ENCODE assay signal across 7 mouse cellular contexts in genomic region chr4:137912768-137913305, GRCm38 (mm10). TPM values are rescaled to one million over a fixed set of nuclear protein-coding genes. Genes with fewer than 3 reads are reported as not detected.
DNase-seq lines count a peak whose midpoint lies in the region; ATAC-seq and TF ChIP-seq lines count a peak whose summit lies in the region.

No protein-coding gene starts in this region.

- DNase-seq in brain, embryonic 14.5 days (ENCODE audit: low read depth), result peak; percentile 74
- peak; percentile 53 for DNase-seq in kidney, adult 11 months
- no peak for DNase-seq in midbrain, embryonic 11.5 days (ENCODE audit: low spot score, missing footprints)
- no peak for DNase-seq in natural killer cell, adult 2 months (ENCODE audit: low spot score in 2 of 2)
- no peak for DNase-seq in spleen, adult 18-20 months

- no peaks in the 10 kb centered on the region for H3K9me3 ChIP-seq in forebrain, embryonic 13.5 days (replicated peaks)
- no peaks in the 10 kb centered on the region for H3K9me3 ChIP-seq in midbrain, embryonic 11.5 days (ENCODE audit: control insufficient read depth, low read length)

- peak overlapping the region; percentile 90 for H3K4me2 ChIP-seq in forebrain, embryonic 13.5 days
- H3K4me2 ChIP-seq in midbrain, embryonic 11.5 days, result peak overlapping the region; percentile 88

- peak overlapping the region; percentile 46 for H3K4me3 ChIP-seq in forebrain, embryonic 13.5 days
- no peak overlapping the region; the same call in 1 of the 2 replicates for H3K4me3 ChIP-seq in midbrain, embryonic 11.5 days (ENCODE audit: low read depth, low read length)

- H3K9ac ChIP-seq in forebrain, embryonic 13.5 days, result peak overlapping the region; percentile 62; the same call in 1 of the 2 replicates
- H3K9ac ChIP-seq in midbrain, embryonic 11.5 days (ENCODE audit: low read length), result peak overlapping the region; percentile 54; the same call in 1 of the 2 replicates

- no peak for TF ChIP-seq CTCF in brain, embryonic 14.5 days (IDR thresholded peaks at IDR 0.05; ENCODE audit: borderline replicate concordance, extremely low read depth, insufficient read depth, insufficient read length)

- peaks cover 15% of the 10 kb centered on the region for H3K27me3 ChIP-seq in forebrain, embryonic 13.5 days
- H3K27me3 ChIP-seq in midbrain, embryonic 11.5 days (ENCODE audit: control insufficient read depth, insufficient read depth, low read length), result peaks cover 2% of the 10 kb centered on the region

- 48% methylated on average over 13 of the region's 13 CpGs for WGBS in forebrain, embryonic 13.5 days
- WGBS in midbrain, embryonic 11.5 days, result 59% methylated on average over 12 of the region's 13 CpGs

- H3K36me3 ChIP-seq in forebrain, embryonic 13.5 days (ENCODE audit: poor library complexity, severe bottlenecking), result no peaks in the 10 kb centered on the region
- H3K36me3 ChIP-seq in midbrain, embryonic 11.5 days (ENCODE audit: control insufficient read depth, insufficient read depth, low read length), result no peaks in the 10 kb centered on the region

- no peak for TF ChIP-seq POLR2A in brain, embryonic 14.5 days (IDR thresholded peaks at IDR 0.05; ENCODE audit: borderline replicate concordance, extremely low read depth, insufficient read depth, insufficient read length, poor library complexity, severe bottlenecking)

- no peak overlapping the region for H3K27ac ChIP-seq in forebrain, embryonic 13.5 days
- H3K27ac ChIP-seq in midbrain, embryonic 11.5 days (ENCODE audit: low read depth, low read length), result no peak overlapping the region

- peak; percentile 7; the same call in 1 of the 2 replicates for ATAC-seq in forebrain, embryonic 13.5 days
- no peak for ATAC-seq in midbrain, embryonic 11.5 days (ENCODE audit: low FRiP score)
- no peak for ATAC-seq in inflammation-experienced regulatory T-cells, adult 6 months

- H3K4me1 ChIP-seq in forebrain, embryonic 13.5 days, result peaks cover 30% of the 10 kb centered on the region
- peaks cover 19% of the 10 kb centered on the region for H3K4me1 ChIP-seq in midbrain, embryonic 11.5 days (ENCODE audit: control insufficient read depth, insufficient read depth, low read length)

RNA-seq across cellular contexts. Expression of gene Ece1, which starts 50.8 kb away (rescaled TPM):
- 6.5 and 15.8 TPM in 2 replicates for polyA plus RNA-seq in brain, embryonic 14.5 days (2012; rRNA removed)
- polyA plus RNA-seq in forebrain, embryonic 13.5 days (2015; fragmentation: Nextera tagmentation; extraction: Ambion mirVana), result 10.8 and 12.9 TPM in 2 replicates
- 26.6 and 27.5 TPM in 2 replicates for polyA plus RNA-seq in midbrain, embryonic 11.5 days (2014; fragmentation: Nextera tagmentation; extraction: Ambion mirVana)
- 10 to 100 TPM; 18.2 to 32.0 (median 23.3) TPM for polyA plus RNA-seq in inflammation-experienced regulatory T-cells, adult 6 months (2017; shearing (Covaris generic))

Comparison
In these comparisons a context has a peak if more than half of its experiments do, and no peak if none do; other contexts are left out.
1. DNase-seq: peak in brain, embryonic 14.5 days (single experiment) and kidney, adult 11 months (single experiment); none in midbrain, embryonic 11.5 days (single experiment), natural killer cell, adult 2 months (0 of 2) and spleen, adult 18-20 months (0 of 2).